Mouse (Mus musculus): Measurements from ENCODE around the gene Socs2. TPM values are rescaled to one million over a fixed set of nuclear protein-coding genes. Genes with fewer than 3 reads are reported as not detected.

Socs2 gene
- total and polyA plus RNA-seq, 2 experiments, result 5.3 to 53.8 TPM

GRCm38 (mm10) chr10:95361260-95361841, 55.6 kb downstream of the Socs2 start:
- no peaks in the 10 kb centered on the region for H3K27me3 ChIP-seq (ENCODE audit: control insufficient read depth, insufficient read depth, low read length)
- H3K4me1 ChIP-seq (ENCODE audit: control insufficient read depth, insufficient read depth, low read length), result no peaks in the 10 kb centered on the region
- H3K79me2 ChIP-seq (ENCODE audit: control insufficient read depth, insufficient read depth, low read length), result no peaks in the 10 kb centered on the region
- no peaks in the 10 kb centered on the region for H3K36me3 ChIP-seq (ENCODE audit: control insufficient read depth, insufficient read depth, low read length)
- H3K4me3 ChIP-seq (ENCODE audit: insufficient read depth, low read depth, low read length), result no peak overlapping the region
- WGBS, result 22% methylated on average over 12 of the region's 12 CpGs
- peak; percentile 74 for DNase-seq (ENCODE audit: extremely low read depth, low read depth, low spot score)
- no peak overlapping the region for H3K9ac ChIP-seq (ENCODE audit: low read depth, low read length)
- no peak overlapping the region for H3K27ac ChIP-seq (replicated peaks; ENCODE audit: insufficient read depth, low read depth, low read length)
- TF ChIP-seq POLR2A (IDR thresholded peaks at IDR 0.05; ENCODE audit: extremely low read depth, insufficient read depth, low read length) (no peak), CTCF (IDR thresholded peaks at IDR 0.05; ENCODE audit: low read depth, low read length) (no peak)

- H3K27me3 ChIP-seq (ENCODE audit: control insufficient read depth, insufficient read depth, low read length), result no peaks in the 10 kb centered on the region
- H3K4me1 ChIP-seq (ENCODE audit: control insufficient read depth, insufficient read depth, low read length), result no peaks in the 10 kb centered on the region
- H3K79me2 ChIP-seq (ENCODE audit: control insufficient read depth, insufficient read depth, low read length), result no peaks in the 10 kb centered on the region
- TF ChIP-seq POLR2A (IDR thresholded peaks at IDR 0.05; ENCODE audit: extremely low read depth, insufficient read depth, low read length) (no peak), CTCF (IDR thresholded peaks at IDR 0.05; ENCODE audit: low read depth, low read length) (no peak)
- no peak overlapping the region for H3K4me3 ChIP-seq (ENCODE audit: insufficient read depth, low read depth, low read length)
- 92% methylated on average over 5 of the region's 5 CpGs for WGBS
- H3K36me3 ChIP-seq (ENCODE audit: control insufficient read depth, insufficient read depth, low read length), result no peaks in the 10 kb centered on the region
- no peak overlapping the region for H3K27ac ChIP-seq (replicated peaks; ENCODE audit: insufficient read depth, low read depth, low read length)
- no peak for DNase-seq (ENCODE audit: extremely low read depth, low read depth, low spot score)
- no peak overlapping the region for H3K9ac ChIP-seq (ENCODE audit: low read depth, low read length)
Measured at GRCm38 (mm10) chr10:95360048-95360447, 56.9 kb downstream of the Socs2 start.

GRCm38 (mm10) chr10:95357721-95358120, 59.3 kb downstream of the Socs2 start:
- H3K27ac ChIP-seq (replicated peaks; ENCODE audit: insufficient read depth, low read depth, low read length), result no peak overlapping the region
- H3K4me3 ChIP-seq (ENCODE audit: insufficient read depth, low read depth, low read length), result no peak overlapping the region
- H3K27me3 ChIP-seq (ENCODE audit: control insufficient read depth, insufficient read depth, low read length), result no peaks in the 10 kb centered on the region
- TF ChIP-seq POLR2A (IDR thresholded peaks at IDR 0.05; ENCODE audit: extremely low read depth, insufficient read depth, low read length), result no peak
- no peak for TF ChIP-seq CTCF (IDR thresholded peaks at IDR 0.05; ENCODE audit: low read depth, low read length)
- DNase-seq (ENCODE audit: extremely low read depth, low read depth, low spot score), result no peak
- H3K4me1 ChIP-seq (ENCODE audit: control insufficient read depth, insufficient read depth, low read length), result no peaks in the 10 kb centered on the region
- no peak overlapping the region for H3K9ac ChIP-seq (ENCODE audit: low read depth, low read length)
- 68% methylated on average over 3 of the region's 3 CpGs for WGBS
- H3K36me3 ChIP-seq (ENCODE audit: control insufficient read depth, insufficient read depth, low read length), result no peaks in the 10 kb centered on the region
- no peaks in the 10 kb centered on the region for H3K79me2 ChIP-seq (ENCODE audit: control insufficient read depth, insufficient read depth, low read length)

GRCm38 (mm10) chr10:95356711-95357110, 60.3 kb downstream of the Socs2 start:
- Histone ChIP-seq H3K36me3 (ENCODE audit: control insufficient read depth, insufficient read depth, low read length) (no peaks in the 10 kb centered on the region), H3K27ac (replicated peaks; ENCODE audit: insufficient read depth, low read depth, low read length) (no peak overlapping the region), H3K4me3 (ENCODE audit: insufficient read depth, low read depth, low read length) (no peak overlapping the region), H3K27me3 (ENCODE audit: control insufficient read depth, insufficient read depth, low read length) (no peaks in the 10 kb centered on the region), H3K4me1 (ENCODE audit: control insufficient read depth, insufficient read depth, low read length) (no peaks in the 10 kb centered on the region), H3K9ac (ENCODE audit: low read depth, low read length) (no peak overlapping the region), H3K79me2 (ENCODE audit: control insufficient read depth, insufficient read depth, low read length) (no peaks in the 10 kb centered on the region)
- 85% methylated on average over 7 of the region's 7 CpGs for WGBS
- no peak for DNase-seq (ENCODE audit: extremely low read depth, low read depth, low spot score)
- TF ChIP-seq POLR2A (IDR thresholded peaks at IDR 0.05; ENCODE audit: extremely low read depth, insufficient read depth, low read length), result no peak
- TF ChIP-seq CTCF (IDR thresholded peaks at IDR 0.05; ENCODE audit: low read depth, low read length), result no peak

- WGBS, result 55% methylated on average over 6 of the region's 6 CpGs
- no peak for TF ChIP-seq CTCF (IDR thresholded peaks at IDR 0.05; ENCODE audit: low read depth, low read length)
- no peak for TF ChIP-seq POLR2A (IDR thresholded peaks at IDR 0.05; ENCODE audit: extremely low read depth, insufficient read depth, low read length)
- no peaks in the 10 kb centered on the region for H3K36me3 ChIP-seq (ENCODE audit: control insufficient read depth, insufficient read depth, low read length)
- no peak for DNase-seq (ENCODE audit: extremely low read depth, low read depth, low spot score)
- H3K79me2 ChIP-seq (ENCODE audit: control insufficient read depth, insufficient read depth, low read length), result no peaks in the 10 kb centered on the region
- no peaks in the 10 kb centered on the region for H3K27me3 ChIP-seq (ENCODE audit: control insufficient read depth, insufficient read depth, low read length)
- no peak overlapping the region for H3K9ac ChIP-seq (ENCODE audit: low read depth, low read length)
- no peak overlapping the region for H3K4me3 ChIP-seq (ENCODE audit: insufficient read depth, low read depth, low read length)
- H3K4me1 ChIP-seq (ENCODE audit: control insufficient read depth, insufficient read depth, low read length), result no peaks in the 10 kb centered on the region
- H3K27ac ChIP-seq (replicated peaks; ENCODE audit: insufficient read depth, low read depth, low read length), result no peak overlapping the region
Measured at GRCm38 (mm10) chr10:95355678-95356268, 61.2 kb downstream of the Socs2 start.

GRCm38 (mm10) chr10:95354673-95355072, 62.3 kb downstream of the Socs2 start:
- no peak for DNase-seq (ENCODE audit: extremely low read depth, low read depth, low spot score)
- Histone ChIP-seq H3K27ac (replicated peaks; ENCODE audit: insufficient read depth, low read depth, low read length) (no peak overlapping the region), H3K79me2 (ENCODE audit: control insufficient read depth, insufficient read depth, low read length) (no peaks in the 10 kb centered on the region), H3K27me3 (ENCODE audit: control insufficient read depth, insufficient read depth, low read length) (no peaks in the 10 kb centered on the region), H3K9ac (ENCODE audit: low read depth, low read length) (no peak overlapping the region), H3K4me1 (ENCODE audit: control insufficient read depth, insufficient read depth, low read length) (no peaks in the 10 kb centered on the region), H3K4me3 (ENCODE audit: insufficient read depth, low read depth, low read length) (no peak overlapping the region), H3K36me3 (ENCODE audit: control insufficient read depth, insufficient read depth, low read length) (no peaks in the 10 kb centered on the region)
- TF ChIP-seq POLR2A (IDR thresholded peaks at IDR 0.05; ENCODE audit: extremely low read depth, insufficient read depth, low read length) (no peak), CTCF (IDR thresholded peaks at IDR 0.05; ENCODE audit: low read depth, low read length) (no peak)
